Mouse (Mus musculus) cerebellum, postnatal 10 days (tissue): ENCODE results near the gene Uri1.

Source experiments
- DNase-seq, 2 experiments: peaks; one replicate each; pipeline ENCODE4 v3.0.0; 2021; ENCODE audit warnings: mixed read lengths in 2 of 2

Uri1 gene

DNA sequence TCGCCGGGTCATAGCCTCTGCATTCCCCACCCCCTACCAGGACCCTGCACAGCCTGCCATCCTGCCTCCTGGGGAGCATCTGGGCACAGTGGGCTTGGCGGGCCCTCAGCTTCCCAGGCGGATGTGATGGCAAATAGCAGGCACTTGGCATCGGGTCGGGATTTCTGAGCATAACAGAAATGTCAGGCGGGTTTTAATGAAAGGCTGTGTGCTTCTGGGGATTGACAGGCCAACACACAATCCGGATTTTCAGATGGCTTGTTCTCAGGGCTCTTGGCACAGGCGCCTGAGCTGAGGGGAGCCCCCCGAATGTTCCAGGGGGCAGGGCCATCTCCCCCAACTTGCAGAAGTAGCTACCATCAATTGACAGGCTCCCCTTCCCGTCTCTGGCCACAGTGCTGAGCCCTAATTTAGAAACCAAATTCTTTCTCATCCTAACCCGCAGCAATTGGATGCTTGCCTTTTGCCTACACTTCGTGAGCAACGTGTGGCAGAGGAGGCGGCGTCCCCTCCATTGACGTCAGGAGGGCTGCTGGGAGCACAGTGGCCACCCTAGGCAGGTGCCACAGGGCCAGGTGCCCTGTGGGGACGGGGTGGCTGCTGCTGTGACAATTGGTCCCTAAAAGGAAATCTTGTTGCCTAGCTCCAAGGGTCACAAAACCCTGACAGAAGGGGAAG is 106.5 kb downstream of the Uri1 start:
- DNase-seq, result peak; percentile 68 to 73

DNA sequence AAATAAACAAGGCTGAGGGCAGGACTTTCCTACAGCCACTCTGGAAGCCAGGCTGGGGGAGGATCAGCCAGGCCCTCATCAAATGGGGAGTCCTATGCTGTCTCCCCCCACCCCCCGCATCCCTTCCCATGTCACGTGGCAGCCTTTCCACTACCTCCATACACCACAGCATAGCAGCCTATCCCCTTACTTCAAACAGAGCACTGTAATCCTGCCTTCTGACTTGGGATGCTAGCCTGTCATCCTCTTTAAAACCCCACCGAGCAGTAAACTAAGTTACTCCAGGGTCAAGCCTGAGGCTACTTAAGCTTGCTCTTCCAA is 111.6 kb downstream of the Uri1 start:
- no peak for DNase-seq

DNA sequence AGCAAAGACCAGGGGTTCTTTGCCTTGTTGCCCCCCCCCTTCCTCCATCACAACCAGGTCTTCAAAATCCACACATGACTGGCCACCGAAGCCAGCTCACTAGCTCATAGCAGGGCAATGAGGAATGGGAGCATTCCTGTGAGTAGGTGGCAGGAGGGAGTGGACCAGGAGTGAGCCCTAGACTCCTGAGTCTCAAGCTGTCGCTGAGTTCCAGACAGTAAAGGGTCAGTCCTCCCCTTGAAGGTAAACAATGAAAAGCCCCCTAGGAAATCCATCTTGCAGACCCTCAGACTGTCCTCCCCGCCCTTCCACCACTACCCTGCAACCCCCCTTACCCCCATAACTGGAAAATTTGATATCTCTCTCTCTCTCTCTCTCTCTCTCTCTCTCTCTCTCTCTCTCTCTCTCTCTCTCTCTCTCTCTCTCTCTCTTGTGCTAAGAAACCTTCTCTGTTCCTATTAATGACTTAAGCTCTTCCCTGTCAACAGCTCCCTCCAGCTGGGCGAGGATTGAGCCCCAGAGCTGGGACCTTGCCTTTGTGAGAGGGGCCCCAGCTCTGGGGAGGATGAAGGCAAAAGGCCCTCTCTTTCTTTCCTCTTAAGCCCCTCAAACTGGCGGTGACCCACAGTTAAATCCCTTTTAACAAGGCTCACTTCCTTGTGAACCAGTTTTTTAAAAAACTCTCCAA is 112.1 kb downstream of the Uri1 start:
- DNase-seq, result no peak

DNA sequence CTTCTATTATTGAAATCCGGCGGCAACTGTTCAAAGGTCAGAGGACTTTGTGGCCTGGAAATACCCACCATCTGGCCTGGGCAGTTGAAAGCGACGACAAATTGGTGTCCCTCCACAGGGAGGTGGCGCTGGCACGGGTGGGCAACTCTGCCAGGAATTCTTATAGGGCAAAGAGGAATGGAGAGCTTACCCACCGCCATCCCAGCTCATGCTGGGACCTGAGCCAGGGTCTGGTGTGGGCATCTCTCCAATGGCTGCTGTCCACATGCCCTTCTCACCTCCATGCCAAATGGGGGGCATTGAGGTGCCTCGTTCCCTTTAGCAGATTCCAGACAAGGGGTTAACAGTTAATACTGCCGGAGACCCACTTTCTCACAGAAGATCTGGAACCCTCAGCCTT is 113.2 kb downstream of the Uri1 start:
- peak; percentile 85 to 89 for DNase-seq
